Mouse (Mus musculus): ENCODE measurements around the gene Tppp3. TPM values are rescaled to one million over a fixed set of nuclear protein-coding genes. Genes with fewer than 3 reads are reported as not detected.

Gene Tppp3
- total and polyA plus RNA-seq, 3 experiments = 0.25 to 0.39 TPM; not detected in 1

DNA sequence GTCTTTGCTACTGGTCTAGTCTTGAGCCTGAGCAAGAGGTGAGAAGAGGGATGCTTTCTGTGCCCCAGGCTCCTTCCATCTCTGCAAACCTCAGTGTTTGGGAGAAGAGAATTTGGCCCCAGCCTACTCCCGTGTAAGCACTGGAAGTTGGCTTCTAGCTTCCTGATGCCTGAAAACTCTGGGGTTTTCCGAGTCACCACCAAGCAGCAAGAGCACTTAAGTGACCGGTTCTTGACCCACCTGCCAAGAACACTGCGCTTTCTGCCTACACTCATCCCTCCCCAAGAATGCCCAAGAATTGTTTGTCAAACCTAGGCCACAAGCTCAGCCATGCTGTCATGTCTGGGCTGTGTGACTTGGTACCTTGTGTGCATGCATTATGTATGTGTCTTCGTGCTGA is 49.2 kb upstream of the Tppp3 start:
- no peak overlapping the region for H3K4me3 ChIP-seq (replicated peaks in 1 of 3; ENCODE audit: low read depth in 2 of 3, low read length in 2 of 3, poor library complexity in 1 of 3)
- H3K9ac ChIP-seq (ENCODE audit: insufficient read depth, low read depth) = no peak overlapping the region
- no peak for TF ChIP-seq KAT2A (IDR thresholded peaks at IDR 0.05; ENCODE audit: insufficient replicate concordance, low read length)
- no peak for TF ChIP-seq MEF2A (IDR thresholded peaks at IDR 0.05; ENCODE audit: borderline replicate concordance, low read depth, low read length)
- no peak for TF ChIP-seq NRF1 (IDR thresholded peaks at IDR 0.05; ENCODE audit: low read depth, low read length)
- no peak for TF ChIP-seq E2F4 (IDR thresholded peaks at IDR 0.05; ENCODE audit: insufficient replicate concordance, low read depth, low read length)
- TF ChIP-seq CTCF (conservative IDR thresholded peaks at IDR 0.05 in 1 of 2, IDR thresholded peaks at IDR 0.05 in 1 of 2; ENCODE audit: low read depth in 2 of 2, low read length in 2 of 2) = no peak
- TF ChIP-seq ZC3H11A (IDR thresholded peaks at IDR 0.05; ENCODE audit: low read depth, low read length) = no peak
- no peak for TF ChIP-seq IRF4 (IDR thresholded peaks at IDR 0.05; ENCODE audit: low read depth, low read length)
- no peak for TF ChIP-seq HCFC1 (IDR thresholded peaks at IDR 0.05; ENCODE audit: low read depth, low read length)
- TF ChIP-seq ZMIZ1 (IDR thresholded peaks at IDR 0.05; ENCODE audit: low read depth, low read length) = no peak
- TF ChIP-seq JUND (conservative IDR thresholded peaks at IDR 0.05; ENCODE audit: low read depth, low read length) = no peak
- TF ChIP-seq UBTF (IDR thresholded peaks at IDR 0.05; ENCODE audit: low read depth, low read length) = no peak
- no peak for TF ChIP-seq SMC3 (IDR thresholded peaks at IDR 0.05; ENCODE audit: low read depth, low read length)
- TF ChIP-seq SIN3A (IDR thresholded peaks at IDR 0.05; ENCODE audit: low read length) = no peak
- TF ChIP-seq RAD21 (IDR thresholded peaks at IDR 0.05; ENCODE audit: low read depth, low read length) = no peak
- TF ChIP-seq JUN (IDR thresholded peaks at IDR 0.05; ENCODE audit: insufficient read depth, low read depth, low read length) = no peak
- no peak for TF ChIP-seq USF2 (conservative IDR thresholded peaks at IDR 0.05; ENCODE audit: low read depth, low read length)
- H3K4me1 ChIP-seq (ENCODE audit: control insufficient read depth in 1 of 2, insufficient read depth in 2 of 2) = peaks cover 4 to 10% of the 10 kb centered on the region in 2 experiments
- no peak overlapping the region for H3K27ac ChIP-seq (ENCODE audit: insufficient read depth, low read depth)
- H3K27me3 ChIP-seq (replicated peaks) = peaks cover 21% of the 10 kb centered on the region
- no peak for DNase-seq (ENCODE audit: extremely low read depth)
- H3K36me3 ChIP-seq (replicated peaks in 1 of 2; ENCODE audit: control insufficient read depth in 1 of 2, insufficient read depth in 1 of 2, low read length in 1 of 2) = peaks cover 23 to 50% of the 10 kb centered on the region in 2 experiments
- dilution Hi-C loops (cut with MboI; ENCODE audit: extremely low pct_ligation_motif_present, extremely low pct_unique_long_range_greater_than_20kb, low sequenced_read_pairs) (no loop called here), in situ Hi-C loops (cut with MboI; ENCODE audit: low pct_ligation_motif_present, low pct_unique_long_range_greater_than_20kb, low sequenced_read_pairs) (no loop called here)
- H3K79me2 ChIP-seq (replicated peaks; ENCODE audit: control insufficient read depth, extremely low read depth, insufficient read depth, poor library complexity, severe bottlenecking) = no peaks in the 10 kb centered on the region
- no peak overlapping the region for H3K4me2 ChIP-seq (ENCODE audit: insufficient read depth, low read depth, poor library complexity, severe bottlenecking)
- no peaks in the 10 kb centered on the region for H3K9me3 ChIP-seq (replicated peaks; ENCODE audit: low read length)

DNA sequence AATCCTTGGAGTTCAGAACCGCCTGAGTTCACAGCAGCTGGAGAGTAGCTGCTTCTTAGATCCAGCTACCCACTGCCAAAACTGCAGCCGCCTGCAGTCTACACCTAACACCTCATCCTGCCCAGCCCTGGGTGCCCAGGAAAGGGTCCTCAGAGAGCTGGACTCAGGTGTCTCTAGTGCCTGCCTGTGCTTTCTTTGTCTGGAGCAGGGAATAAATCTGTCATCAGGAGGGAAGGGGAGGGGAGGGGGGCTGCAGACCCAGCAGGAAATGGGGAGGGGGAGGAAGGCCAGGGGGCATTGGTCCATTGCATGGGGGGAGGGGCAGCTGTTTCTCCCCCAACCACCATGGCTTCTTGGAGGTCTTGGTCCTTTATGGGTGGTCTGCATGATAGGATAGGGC is 48.3 kb upstream of the Tppp3 start:
- Histone ChIP-seq H3K9ac (ENCODE audit: insufficient read depth, low read depth) (no peak overlapping the region), H3K4me1 (ENCODE audit: control insufficient read depth in 1 of 2, insufficient read depth in 2 of 2) (peaks cover 4 to 10% of the 10 kb centered on the region in 2 experiments), H3K36me3 (replicated peaks in 1 of 2; ENCODE audit: control insufficient read depth in 1 of 2, insufficient read depth in 1 of 2, low read length in 1 of 2) (peaks cover 14 to 40% of the 10 kb centered on the region in 2 experiments), H3K27me3 (replicated peaks) (peaks cover 23% of the 10 kb centered on the region), H3K27ac (ENCODE audit: insufficient read depth, low read depth) (no peak overlapping the region), H3K4me3 (replicated peaks in 1 of 3; ENCODE audit: low read depth in 2 of 3, low read length in 2 of 3, poor library complexity in 1 of 3) (no peak overlapping the region), H3K79me2 (replicated peaks; ENCODE audit: control insufficient read depth, extremely low read depth, insufficient read depth, poor library complexity, severe bottlenecking) (no peaks in the 10 kb centered on the region), H3K4me2 (ENCODE audit: insufficient read depth, low read depth, poor library complexity, severe bottlenecking) (no peak overlapping the region; the same call in 1 of the 2 replicates), H3K9me3 (replicated peaks; ENCODE audit: low read length) (no peaks in the 10 kb centered on the region)
- TF ChIP-seq PAX5 (IDR thresholded peaks at IDR 0.05; ENCODE audit: low read length) (no peak), KAT2A (IDR thresholded peaks at IDR 0.05; ENCODE audit: insufficient replicate concordance, low read length) (no peak), MAFK (IDR thresholded peaks at IDR 0.05; ENCODE audit: insufficient replicate concordance, low read length) (no peak), TBP (conservative IDR thresholded peaks at IDR 0.05; ENCODE audit: low read depth, low read length) (no peak), USF2 (conservative IDR thresholded peaks at IDR 0.05; ENCODE audit: low read depth, low read length) (no peak), ZC3H11A (IDR thresholded peaks at IDR 0.05; ENCODE audit: low read depth, low read length) (no peak), ETS1 (conservative IDR thresholded peaks at IDR 0.05; ENCODE audit: low read depth, low read length) (no peak)
- in situ Hi-C loops (cut with MboI; ENCODE audit: low pct_ligation_motif_present, low pct_unique_long_range_greater_than_20kb, low sequenced_read_pairs) = no loop called here
- no peak for DNase-seq (ENCODE audit: extremely low read depth)
- dilution Hi-C loops (cut with MboI; ENCODE audit: extremely low pct_ligation_motif_present, extremely low pct_unique_long_range_greater_than_20kb, low sequenced_read_pairs) = no loop called here
